Mouse (Mus musculus) ES-CJ7 (cell line): Measurements from ENCODE around the gene Fam163a.

ENCODE experiments used
- DNase-seq: peaks from one replicate; pipeline ENCODE4 v3.0.0; 2011; ENCODE audit warnings: low read depth, low spot score

Fam163a gene

DNA sequence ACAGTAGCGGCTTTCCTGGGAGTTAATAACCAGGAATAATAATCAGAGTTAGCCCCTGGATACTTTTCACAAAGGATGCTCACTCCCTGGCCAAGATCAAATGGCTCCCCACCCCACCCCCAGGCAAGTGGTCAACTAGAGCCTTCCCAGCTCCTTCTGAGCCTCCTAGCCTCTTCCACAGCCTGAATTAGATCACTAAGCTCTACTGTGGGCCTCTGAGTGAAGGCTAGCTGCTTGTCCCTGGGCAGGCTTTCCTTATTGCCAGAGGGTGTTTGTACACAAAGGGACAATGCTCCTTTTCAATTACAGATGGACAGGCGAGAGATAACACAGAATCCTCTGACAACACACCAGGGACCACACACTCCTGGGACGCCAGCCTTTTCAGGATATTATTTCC, 2.2 kb downstream of the Fam163a start:
- no peak for DNase-seq

DNA sequence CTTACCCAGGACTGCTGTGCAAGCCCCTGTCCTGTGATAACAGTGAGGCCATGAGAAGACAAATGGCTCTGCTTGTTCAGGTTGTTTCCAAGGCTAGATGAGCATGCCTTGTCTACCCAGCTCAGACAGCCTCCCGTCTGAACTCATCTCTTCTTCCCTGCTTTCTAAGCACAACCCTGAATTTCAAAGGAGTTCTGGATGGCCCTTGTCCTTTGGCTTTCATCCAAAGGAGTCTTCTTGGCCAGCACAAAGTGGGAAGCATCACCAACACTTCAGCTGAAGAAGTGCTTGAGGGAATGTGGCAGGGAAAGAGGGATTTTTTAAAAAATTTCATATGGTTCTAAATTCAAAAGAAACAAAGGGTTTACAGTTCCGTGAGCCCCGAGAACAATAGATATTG, 3.8 kb downstream of the Fam163a start:
- DNase-seq = no peak

DNA sequence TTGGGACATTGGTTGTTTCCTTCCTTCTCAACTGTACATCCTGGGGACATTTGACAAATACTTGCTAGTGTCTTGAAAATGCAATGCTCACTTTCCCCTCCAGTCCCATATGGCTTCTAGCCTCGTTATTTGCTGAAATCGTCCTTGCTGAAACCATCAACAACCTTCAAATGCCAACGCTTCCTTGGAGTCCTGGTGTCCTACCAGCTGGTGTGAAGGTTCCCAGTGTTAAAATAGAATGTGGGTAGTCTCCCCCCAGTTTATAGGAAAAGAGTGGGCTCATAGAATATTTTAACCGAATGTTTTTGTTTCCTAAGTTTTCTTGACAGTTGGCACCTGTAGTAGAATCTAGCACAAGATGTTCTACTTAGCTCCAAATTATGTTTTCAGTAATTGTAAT, 7.2 kb downstream of the Fam163a start:
- DNase-seq = no peak

DNA sequence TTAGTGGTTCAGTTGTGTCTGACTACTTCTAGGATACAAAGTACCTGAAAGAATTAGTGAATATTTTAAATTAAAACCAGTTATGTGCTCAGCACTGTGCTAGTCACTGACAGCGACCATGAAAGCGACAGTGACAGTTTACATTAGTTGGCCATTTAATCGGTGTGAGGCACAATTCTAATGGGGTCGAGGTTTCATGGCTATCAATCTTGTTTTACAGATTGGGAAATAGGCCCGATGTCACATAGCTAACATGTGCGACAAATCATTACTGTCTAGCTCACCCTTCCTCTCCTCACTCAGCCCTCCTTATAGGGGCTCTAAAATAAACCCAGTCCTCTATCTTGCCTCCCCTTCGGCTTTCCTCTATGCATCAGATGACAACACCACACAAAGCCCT, 11.5 kb downstream of the Fam163a start:
- DNase-seq = no peak

DNA sequence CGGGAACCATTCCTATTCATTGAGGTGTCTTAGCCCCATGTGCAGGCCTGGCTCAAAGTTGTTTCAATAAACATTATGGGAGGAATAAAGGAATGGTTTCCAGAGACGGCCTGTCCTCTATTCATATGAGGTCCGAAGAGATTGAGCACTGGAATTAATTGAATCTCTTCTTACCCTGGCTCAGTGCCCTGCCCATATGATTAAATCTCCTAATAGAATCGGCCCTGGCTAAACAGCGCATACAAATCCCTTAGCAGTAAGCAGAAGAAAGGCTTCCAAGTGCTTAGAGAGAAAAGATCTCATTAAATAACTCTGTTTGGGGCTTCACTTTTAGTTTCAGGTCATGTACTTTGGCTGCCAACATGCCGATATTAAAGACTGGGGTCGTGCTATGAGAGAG, 12.0 kb downstream of the Fam163a start:
- no peak for DNase-seq

DNA sequence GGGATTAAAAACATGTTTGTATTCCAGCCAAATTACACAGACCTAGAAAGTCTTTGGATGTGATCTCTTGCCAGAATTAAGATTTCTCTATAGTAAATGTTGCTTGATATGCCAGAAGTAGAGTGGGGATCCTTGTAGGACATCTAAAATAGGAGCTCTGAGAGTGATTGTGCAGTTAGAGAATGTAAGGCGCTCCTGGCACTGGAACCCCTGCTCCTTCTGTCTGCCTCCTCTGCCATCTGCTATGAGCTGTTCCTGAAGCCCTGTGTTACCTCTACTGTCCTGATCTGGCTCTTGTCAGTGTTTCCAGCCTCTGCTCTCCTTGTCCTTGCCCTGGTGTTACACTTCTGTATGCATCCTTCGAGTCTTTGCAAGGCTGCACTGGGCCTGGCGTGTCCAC, 18.2 kb downstream of the Fam163a start:
- DNase-seq = no peak

DNA sequence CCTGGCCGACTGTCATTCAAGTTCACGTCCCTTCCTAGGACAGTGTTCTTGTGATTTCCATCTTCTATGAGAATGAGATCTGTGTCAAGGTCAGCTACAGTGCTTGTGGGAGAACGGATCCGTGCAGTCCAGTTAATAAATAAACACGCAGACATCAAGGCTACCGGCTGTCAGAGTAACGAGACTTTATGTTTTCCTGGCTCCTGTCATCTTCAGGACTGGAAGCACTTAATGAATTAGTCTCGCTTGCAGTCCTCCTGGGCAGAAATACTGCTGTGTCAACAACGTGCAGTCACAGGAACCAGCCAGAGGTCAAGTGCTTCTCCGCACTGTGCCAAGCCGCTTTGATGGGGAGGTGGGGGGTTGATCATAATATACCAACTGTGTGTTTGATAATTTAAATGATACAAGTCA, 20.7 kb downstream of the Fam163a start:
- DNase-seq = no peak

DNA sequence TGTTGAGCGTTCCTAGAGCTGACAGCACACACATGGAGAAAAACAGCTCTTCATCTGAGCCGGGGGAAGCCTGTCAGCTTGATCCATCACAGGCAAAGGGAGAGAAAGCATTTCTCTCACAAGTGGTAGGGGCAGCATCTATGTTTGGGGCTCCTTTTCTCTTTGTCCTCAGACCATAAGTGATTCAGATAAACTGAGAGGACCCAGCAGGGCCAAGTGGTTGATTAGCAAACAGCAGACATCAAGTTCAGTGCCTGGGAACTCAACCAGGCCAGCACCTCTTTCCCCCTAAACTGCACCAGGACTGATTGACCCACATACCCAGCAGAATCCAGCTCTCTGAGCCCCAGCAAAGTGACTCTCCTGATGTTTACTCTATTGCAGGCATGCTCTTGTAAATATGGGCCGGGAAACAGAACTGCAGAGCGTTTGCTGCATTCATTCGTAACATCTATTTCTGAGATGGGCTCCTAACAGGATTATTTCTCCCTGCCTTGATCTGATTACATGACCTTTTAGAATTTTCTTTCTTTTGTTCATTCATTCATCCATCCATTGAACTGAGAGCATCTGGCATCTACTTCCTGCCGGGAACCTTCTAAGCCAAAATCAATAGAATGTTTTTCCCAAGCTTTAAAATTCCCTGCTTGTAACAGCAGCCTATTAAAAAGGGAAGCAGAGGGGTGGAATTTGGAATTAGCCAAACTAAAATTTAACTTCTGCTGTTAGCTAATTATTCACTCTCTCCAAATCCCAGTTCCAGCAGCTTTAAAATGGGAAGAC, 21.5 kb downstream of the Fam163a start:
- no peak for DNase-seq

DNA sequence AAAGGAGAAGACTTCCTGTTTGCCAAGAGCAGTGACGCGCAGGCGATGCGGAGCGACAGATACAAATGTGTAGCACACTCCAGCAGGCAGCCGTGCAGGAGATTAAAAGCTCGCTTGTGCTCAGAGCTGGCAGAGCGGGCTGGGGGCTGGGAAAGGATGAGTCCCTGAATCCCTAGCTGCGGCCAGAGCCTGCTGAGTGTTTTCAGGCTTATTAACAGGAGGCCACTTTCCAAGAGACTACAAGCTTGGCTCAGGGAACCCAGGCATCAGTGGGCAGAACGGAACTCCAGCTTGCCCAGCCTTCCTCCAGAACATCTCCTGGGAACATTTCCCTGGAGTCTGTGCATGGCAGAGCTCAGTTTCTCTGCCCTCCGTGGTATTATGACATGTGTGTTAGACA, 25.0 kb downstream of the Fam163a start:
- no peak for DNase-seq

DNA sequence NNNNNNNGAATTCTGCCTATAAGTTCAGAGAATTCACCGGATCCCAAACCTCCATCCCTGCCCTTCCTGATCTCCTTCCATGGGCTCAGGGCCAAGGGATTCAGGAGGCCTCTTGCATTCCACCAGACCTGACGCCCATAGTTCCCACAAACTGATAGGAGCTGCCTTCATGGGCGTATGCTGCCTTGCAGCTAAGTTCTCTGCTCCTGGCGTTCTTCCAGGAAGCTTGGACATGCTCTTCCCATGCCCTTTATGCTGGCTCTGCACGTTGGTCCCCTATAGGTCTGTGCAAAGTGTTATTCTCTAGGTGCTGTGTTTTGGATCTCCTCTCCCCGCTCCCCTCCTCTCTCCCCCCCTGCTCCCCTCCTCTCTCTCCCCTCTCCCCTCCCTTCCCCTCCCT, 36.1 kb downstream of the Fam163a start:
- DNase-seq = no peak

DNA sequence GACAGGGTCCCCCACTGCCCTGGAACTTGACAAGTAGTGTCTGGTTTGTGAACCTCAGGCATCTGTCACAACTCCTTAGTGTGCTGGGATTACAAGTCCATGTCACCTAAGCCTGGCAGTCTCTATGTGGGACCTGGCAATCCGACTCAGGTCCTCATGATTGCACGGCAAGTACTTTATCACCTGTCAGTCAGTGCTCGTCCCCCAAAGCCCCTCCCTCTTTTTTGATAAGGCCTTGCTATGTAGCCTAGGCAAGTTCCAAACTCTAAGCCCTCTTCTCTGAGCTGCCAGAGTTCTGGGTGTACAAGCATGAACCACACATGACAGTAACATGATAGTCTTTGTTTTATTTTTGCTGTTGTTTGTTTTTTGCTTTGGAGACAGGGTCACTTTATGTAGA, 88.1 kb downstream of the Fam163a start:
- no peak for DNase-seq

DNA sequence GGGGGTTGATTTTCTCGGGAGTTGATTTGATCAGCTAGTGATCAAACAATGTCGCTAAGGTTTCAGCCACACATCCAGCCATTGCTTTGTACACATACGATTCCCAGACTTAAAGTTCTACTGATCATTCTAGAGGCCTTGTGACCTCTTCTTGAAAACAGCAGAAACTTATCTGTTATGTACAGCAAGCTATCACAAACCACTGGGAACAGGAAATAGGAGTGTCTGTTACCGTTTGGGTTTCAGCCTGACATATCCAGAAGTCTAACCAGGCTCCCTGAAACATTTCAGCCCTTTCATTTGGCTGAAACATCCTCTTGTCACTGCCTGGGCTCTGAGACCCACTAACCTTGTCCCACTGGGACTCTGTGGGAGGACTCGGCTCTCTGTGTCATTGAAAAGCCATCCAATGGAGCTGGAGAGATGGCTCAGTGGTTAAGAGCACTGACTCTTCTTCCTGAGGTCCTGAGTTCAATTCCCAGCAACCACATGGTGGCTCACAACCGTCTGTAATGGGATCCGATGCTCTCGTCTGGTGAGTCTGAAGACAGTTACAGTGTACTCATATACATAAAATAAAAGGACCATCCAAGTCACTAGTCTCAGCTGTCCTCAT, 90.8 kb downstream of the Fam163a start:
- no peak for DNase-seq

DNA sequence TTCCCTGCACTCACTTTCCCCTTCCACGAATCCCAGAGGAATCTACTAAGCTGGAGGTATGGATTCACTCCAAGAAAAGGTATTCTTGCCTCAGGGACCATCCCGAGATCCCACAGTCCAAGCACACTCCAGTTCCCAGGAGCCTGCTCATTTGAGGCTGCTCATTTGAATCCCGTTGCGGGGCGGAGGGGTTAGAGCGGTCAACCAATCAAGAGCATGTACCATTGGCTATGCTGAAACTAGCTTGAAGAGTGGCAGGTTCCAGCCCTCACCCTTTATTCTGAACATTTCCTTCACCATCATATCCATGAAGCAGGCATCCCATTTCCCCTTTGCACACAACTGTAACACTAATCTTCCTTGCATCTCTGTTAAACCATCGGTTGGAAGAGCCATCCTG, 92.7 kb downstream of the Fam163a start:
- DNase-seq = no peak

DNA sequence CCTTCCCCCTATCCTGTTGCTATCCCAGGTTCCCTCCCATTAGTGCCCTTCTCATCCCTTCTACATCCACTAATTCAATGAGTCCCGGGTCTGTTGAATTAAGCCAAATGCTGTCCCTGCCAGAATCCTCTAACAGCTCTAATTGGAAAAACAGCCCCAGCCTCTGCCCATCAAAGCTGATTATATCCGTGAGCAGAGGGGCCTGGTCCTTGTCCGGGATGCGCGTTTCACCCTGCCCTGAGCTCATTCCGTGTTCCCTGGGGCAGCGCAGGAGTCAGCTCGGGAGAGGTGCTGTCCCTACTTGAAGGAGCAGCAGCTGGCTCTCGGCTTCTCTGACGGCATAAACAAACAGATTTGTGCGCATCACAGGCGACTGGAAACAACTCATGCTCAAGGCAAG, 93.1 kb downstream of the Fam163a start:
- no peak for DNase-seq

DNA sequence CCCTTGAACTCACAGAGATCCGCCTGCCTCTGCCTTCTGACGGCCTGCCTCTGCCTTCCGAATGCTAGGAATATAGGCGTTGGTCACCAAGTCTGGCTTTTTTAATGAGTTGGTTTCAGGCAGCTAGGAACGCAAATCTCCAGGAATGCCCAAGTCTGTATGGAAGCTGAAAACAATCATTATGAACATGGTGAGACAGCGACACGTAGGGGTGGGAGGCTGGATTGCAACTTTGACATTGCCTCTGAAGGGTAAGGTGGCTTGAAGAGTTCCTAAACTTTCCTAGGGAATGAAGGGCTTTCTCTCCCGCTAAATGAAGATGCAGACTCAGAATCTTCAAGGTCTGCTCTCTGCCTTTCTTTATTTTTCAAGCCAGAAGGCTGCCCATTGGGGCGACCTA, 93.7 kb downstream of the Fam163a start:
- peak; percentile 90 for DNase-seq

DNA sequence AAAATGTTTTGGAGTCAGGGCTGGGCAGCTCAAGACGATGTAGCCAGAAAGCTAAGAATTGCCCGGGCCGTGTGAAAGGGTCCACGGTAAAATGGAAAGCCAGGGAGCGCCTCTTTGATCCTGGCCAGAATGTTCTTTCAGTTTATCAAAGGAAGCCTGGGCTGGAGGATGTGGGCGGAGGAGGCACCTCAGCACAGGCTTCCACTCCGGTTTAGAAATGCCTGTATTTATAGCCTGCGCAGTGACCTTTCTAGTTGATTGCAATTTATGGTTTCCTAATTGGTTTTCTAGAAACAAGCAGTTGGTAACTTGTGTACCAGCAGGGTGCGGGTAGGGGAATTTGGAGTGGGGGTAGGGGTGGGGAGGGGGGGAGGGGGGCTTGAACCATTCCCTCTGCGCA, 96.4 kb downstream of the Fam163a start:
- DNase-seq = no peak

DNA sequence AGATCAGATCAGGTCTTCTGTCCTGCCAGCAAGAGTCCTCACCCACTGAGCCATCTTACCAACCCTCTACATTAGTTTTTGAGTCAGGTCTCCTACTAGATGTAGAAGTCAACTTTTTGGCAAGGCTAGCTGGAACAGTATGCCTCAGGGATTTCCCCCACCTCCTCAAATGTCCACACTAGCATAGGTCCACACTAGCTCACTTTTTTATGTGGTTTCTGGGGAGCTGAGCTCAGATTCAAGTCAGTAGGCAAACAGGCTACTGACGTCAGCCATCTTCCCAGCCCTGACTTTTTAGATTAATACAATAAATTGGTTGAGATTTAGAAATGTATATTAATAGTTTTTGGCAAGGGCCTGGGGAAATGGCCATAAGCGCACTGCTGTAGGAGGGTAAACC, 97.4 kb downstream of the Fam163a start:
- DNase-seq = no peak

DNA sequence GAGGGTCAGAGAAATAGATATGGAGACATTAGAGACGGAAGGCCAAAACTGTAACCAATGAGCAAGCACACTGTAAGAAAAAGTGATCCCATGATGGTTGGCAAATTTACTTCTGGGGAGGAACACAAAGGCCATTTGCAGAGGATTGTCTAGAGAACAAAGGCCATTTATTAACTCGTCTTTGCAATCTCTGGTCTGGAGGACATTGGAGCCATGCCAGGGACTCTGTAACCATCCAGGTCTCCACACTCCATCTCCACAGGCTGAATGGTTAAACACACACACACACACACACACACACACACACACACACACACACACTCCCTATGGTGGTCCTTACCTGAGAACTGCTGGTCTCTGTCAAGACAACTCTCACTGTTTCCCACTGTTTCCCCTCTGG, 99.4 kb downstream of the Fam163a start:
- no peak for DNase-seq

DNA sequence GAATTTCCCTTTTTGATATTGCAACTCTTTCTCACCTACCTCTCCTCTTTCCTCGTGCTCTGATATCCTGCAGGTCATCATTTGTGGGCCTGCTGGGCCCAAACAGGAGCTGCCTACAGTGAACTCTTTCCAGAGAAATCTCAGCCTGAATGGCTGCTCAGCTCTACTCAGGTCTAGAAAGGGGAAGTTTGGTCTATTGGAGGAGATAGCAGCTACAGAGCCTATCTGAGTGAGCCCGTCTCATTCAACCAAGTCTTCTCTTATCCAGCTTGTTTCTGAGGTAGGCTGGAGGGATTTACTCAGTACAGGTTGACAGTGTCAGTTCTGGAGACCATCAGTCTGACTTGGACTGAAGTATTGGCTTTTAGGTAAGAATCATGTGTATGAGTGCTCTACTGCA, 101.1 kb downstream of the Fam163a start:
- no peak for DNase-seq

DNA sequence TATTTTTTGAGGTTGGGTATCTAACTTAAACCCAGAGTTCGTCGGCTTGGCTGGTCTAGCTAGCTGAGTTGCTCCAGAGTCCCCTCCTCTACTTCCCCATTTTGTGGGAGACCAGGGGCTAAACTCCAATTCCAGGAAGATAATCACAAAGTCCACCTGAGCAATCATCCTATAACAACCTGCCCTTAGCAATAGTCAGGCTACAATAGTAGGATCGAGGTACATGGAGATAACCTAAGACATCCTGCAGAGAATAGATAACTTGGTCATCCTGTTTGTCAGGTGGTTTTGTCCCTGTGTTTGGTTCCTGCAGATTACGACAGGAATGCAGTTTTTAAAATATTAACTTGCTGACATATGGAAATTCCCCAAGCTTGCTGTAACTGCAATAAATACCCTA, 113.0 kb downstream of the Fam163a start:
- no peak for DNase-seq

DNA sequence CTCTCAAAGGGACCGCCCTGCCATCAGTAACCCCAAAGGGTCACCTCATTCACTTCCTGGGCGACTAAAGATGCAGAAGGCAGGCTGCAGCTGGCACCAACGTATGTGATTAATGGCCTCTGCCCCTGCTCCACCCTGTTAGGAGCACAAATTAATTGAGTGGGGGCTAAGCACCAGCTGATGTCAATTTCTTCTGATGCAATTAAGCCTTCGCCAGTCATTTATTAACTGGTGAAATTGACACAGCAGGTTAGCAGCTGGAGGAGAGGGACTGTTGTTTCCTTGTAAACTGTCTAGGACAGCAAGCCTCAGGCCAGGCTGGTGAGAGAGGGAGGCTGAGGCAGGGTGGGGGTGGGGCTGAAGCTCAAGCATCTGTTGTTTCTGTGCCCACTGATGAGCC, 114.8 kb downstream of the Fam163a start:
- DNase-seq = no peak

DNA sequence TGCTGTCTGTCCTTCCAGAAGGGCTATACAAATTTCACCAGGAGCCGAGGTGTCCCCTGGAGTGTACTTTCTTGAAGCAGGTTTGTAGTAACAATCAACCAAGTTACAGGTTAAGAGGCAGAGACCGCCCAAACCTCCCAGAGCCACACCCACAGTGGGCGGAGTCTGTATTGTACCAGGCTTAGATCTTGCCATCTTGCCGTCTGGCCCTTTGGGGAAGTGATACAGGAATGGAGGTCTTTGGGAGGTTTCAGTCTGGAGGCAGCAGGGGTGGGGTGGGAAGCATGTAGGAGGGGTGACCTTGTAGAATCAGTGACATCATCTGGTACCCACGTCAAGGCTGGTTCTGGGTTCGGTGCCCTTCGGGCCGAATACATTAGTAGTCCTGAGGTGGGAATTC, 115.3 kb downstream of the Fam163a start:
- DNase-seq = peak; percentile 73

DNA sequence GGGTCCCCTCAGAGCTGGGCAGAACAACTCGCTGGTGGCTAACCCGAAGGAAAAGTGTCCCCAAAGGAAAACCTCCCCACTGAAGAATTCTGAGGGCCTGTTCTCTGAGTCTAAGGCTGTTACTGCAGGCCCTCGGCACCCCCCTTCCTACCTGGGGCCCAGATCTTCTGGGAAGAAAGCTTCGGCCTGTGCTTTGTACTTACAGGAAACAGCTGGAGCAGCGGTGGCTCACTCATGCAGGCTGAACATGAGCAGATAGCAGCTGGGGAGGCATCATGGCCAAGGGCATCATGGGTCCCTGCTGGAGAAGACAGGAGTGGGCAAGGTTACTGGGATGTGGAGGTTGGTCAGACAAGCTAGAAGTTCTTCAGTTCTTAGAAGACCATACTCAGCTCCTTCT, 117.2 kb downstream of the Fam163a start:
- DNase-seq = no peak

DNA sequence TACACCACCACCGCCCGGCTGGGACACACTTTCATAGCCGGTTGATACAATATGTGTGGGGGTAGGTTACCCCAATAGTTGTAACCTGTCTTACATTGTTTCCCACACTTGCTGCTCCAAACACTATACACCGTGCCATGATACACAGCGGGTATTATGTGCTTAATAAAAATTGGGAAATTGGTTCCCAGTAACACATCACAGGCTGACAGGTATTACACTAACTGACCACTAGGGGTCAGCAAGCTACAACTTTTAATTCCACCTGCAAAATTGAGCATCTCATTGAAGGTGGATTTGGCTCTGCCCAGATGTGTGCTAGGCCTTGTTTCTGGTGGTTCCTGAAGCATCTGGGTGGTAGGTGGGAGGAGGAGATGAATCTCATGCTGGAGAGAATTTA, 119.1 kb downstream of the Fam163a start:
- peak; percentile 64 for DNase-seq
